Mouse (Mus musculus) layer of hippocampus, postnatal 25 days (tissue): ENCODE measurements around the gene Mecp2. TPM values are rescaled to one million over a fixed set of nuclear protein-coding genes. Genes with fewer than 3 reads are reported as not detected.

Experiments used
- DNase-seq, 2 experiments: peaks; one replicate each; pipeline ENCODE4 v3.0.0; 2022; ENCODE audit warnings: mixed read lengths in 2 of 2, low spot score in 1 of 2; ENCODE audit errors: extremely low spot score in 1 of 2
- microRNA-seq, 2 experiments: library from miRNA; unstranded; fragments of <30 nt; microRNA quantifications; one replicate each; pipeline ENCODE4 v1.2.0; 2021
- total RNA-seq, 2 experiments: library from RNA; stranded (reverse); gene quantifications; 2 replicates each; pipeline ENCODE4 v1.2.3; 2021

Gene Mecp2
- total RNA-seq, 2 experiments from 2014 or later: 75.6 to 88.8 TPM

DNA sequence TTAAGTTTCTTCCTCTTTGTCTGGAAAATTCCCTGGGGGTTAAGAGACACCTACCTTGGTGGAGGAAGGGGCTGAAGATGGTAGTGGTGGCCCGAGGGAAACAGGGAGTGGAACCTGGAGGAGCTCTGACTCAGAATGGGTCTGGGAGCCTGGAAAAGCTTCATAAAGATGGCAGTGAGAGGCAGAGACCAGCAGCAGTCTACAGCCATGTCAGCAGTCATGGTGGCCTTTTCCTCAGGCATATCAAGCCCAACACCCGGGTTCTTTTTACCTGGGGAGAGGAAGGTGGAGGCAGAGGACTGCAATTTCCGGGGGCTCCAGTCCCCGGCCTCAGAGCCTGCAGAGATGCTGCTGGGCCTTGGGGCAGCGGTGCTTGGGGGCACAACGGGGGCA is 112.4 kb downstream of the Mecp2 start:
- DNase-seq: no peak

DNA sequence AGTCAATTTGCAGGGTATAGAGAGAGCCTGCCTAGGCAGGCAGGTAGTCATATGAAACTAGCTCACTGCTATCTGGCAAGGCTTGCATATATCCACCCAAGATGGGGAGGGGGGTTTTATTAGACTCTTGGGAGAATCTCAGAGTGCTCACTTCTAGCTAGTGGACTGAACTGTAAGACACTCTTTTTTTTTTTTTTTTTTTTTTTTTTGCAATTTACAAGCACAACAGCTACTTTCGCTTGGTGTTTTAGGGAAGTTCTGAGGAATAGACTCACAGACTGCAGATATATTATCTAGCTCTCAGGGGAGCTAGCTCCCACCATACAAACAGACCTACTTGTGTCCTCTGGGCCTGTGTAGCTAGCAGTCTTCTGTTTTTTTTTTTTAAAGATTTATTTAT is 120.6 kb downstream of the Mecp2 start:
- DNase-seq: no peak

DNA sequence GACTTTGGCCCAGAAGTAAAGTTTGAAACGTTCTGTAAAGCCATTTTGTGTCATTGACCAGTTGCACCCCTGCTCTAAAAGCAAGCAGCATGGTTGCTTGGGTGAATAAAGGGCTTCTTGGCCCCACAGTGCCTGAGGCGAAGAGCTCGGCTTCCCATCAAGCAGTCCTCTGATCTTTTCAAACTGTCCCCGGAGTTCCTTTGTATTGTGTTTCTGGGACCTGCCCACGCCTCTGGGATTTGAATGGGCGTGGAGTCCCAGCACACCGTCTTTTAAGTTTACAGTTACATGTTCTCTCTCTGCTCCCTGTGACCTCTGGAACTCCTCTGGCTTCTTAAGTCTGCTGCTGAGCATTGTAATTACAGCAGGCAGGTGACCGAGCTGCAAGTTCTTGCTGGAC is 127.1 kb downstream of the Mecp2 start:
- DNase-seq: no peak

DNA sequence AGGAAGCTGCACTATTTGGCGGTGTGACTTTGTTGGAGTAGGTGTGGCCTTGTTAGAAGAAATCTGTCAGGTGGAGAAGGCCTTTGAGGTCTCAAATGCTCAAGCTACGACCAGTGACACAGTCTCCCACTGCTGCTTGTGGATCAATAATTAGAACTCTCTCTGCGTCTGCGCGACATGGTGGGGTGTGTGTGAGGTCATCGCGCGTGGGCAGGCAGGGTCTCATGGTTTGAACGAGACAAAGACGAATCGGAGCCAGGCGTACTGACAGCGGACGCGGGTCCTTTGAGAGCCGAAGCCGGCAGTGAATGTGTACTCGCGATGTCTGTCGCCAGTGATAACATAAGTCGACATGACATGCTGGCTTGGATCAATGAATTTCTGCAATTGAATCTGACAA is 128.8 kb downstream of the Mecp2 start:
- DNase-seq: no peak

DNA sequence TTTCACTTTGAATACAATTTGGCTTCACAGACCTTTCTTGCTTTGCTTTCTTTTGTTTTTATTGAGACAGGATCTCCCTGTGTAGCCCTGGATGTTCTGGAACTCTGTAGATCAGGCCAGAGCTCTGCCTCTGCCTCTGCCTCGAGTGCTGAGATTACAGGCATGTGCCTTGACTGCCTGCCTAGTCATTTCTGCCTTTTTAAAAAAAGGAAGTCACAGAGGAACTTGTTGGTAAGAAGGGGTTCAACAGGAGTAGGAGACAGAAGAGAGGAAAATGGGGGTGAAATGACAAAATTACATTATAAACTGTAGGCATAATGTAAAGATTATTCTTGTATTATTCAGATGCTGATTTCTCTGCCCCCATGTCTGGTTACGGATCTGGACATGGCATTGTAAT is 131.5 kb downstream of the Mecp2 start:
- DNase-seq: no peak

DNA sequence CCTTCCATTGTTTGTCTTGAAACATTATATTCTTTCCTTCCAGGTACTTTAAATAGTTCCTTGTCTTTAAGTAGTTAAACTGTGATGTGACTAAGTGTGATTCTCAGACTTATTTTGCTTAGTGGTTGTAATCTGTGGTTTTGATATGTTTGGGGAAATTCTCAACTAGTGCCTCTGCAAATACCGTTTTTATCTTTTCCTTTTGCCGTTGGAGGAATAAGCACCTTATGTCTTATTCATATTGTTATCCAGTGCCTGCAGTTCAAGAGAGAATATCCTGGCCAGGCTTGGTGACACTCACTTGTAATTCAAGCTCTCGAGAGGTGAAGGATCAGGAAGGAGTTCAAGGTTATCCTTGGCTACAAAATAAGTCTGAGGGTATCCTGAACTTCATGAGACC is 134.1 kb downstream of the Mecp2 start:
- DNase-seq: no peak

DNA sequence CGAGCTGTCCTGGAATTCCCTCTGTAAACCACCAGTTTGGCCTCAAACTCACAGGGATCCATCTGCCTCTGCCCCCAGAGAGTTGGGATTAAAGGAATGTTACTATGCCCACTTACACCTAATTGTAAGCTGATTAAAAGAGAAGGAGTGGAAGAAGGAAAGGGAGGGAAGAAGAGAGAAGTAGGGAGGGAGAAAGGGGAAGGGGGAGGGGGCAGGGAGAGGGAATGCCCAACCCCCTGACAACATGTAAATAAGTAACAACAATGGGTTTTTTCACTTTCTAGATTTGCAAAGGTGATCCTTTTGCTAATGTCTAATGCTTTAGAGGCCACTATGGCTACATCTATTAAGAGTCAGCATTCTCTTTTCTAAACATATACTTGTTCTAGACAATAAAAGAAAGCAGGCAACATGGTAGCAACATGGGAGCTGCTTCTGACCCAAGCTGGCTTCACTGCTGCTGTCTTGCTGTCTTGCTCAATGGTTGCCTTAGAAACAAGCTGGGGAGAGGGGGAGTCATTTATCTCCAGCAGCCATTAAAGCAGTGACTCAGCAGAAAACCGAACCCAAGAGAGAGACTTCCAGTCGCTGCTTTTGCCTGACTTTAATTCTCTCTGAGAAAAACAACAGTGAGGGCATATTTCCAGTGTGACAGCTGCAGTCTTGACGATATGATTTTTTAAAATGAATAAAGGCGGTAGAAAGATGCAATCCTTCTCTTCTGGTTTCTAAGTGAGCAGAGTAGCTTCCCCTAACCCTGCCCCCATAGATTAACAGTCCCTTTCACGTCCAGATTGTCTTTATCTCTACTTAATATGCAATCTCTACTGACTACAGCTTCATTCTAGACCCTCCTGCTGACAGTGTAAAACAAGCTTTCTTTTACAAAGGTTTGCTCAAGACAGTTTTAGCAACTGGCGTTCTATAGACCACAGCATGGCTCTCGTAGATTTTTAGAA is 136.0 kb downstream of the Mecp2 start:
- no peak for DNase-seq

DNA sequence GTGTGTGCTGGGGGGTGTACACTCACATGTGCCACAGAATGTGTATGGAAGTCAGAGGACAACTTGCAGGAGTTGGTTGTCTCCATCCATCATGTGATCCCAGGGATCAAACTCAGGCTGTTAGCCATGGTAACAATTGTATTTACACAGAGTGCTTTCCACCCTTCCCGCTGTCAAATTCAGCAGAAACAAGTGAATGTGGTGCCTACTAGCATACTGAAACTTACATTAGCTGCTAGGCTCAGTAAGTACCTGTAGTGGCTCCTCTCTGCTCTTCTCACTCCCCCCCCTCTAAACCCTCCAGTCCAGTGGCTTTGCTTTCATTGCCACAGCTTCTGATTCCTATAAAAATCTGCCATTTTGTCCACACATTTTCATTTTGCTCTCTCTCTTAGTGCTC is 157.4 kb downstream of the Mecp2 start:
- DNase-seq: no peak

Small RNA genes within 50 kb of the gene (microRNA-seq; reads per million reads assigned to microRNA genes)
- gene Mir5132 (9.0 to 9.8 reads per million in 2 experiments), gene Mir718 (0.40 to 0.74 reads per million in 2 experiments)

Other genes with a start within 250 kb of the Mecp2 start
- not detected for gene Avpr2, start 243.3 kb downstream of the Mecp2 start, total RNA-seq
- 100 to 1,000 TPM; 125 to 140 TPM for gene L1cam, start 239.3 kb downstream of the Mecp2 start, total RNA-seq
- gene Arhgap4, start 213.5 kb downstream of the Mecp2 start, total RNA-seq: 1 to 10 TPM; 4.7 to 5.8 TPM
- gene Naa10, start 213.4 kb downstream of the Mecp2 start, total RNA-seq: 10 to 100 TPM; 57.6 to 62.8 TPM
- 1 to 10 TPM; 3.6 to 4.2 TPM for gene Renbp, start 204.5 kb downstream of the Mecp2 start, total RNA-seq
- gene Hcfc1, start 169.0 kb downstream of the Mecp2 start, total RNA-seq: 10 to 100 TPM; 65.8 to 80.9 TPM
- 10 to 100 TPM; 46.9 to 59.1 TPM for gene Irak1, start 111.4 kb downstream of the Mecp2 start, total RNA-seq
- under 1 TPM in 1 of 2 experiments, not detected in 1; 0.62 TPM for gene Opn1mw, start 7.9 kb downstream of the Mecp2 start, total RNA-seq
- gene Tex28, start 32.5 kb upstream of the Mecp2 start, total RNA-seq: not detected
- under 1 TPM in 1 of 2 experiments, not detected in 1; 0.10 TPM for gene Tktl1, start 41.9 kb upstream of the Mecp2 start, total RNA-seq
- gene Flna, start 114.5 kb upstream of the Mecp2 start, total RNA-seq: 100 to 1,000 TPM in 1 of 2 experiments, 10 to 100 TPM in 1; 82.6 to 124 TPM
- 10 to 100 TPM; 35.1 to 36.5 TPM for gene Emd, start 119.3 kb upstream of the Mecp2 start, total RNA-seq
- gene Rpl10, start 135.4 kb upstream of the Mecp2 start, total RNA-seq: 100 to 1,000 TPM; 171 TPM
- gene Taz, start 146.5 kb upstream of the Mecp2 start, total RNA-seq: 10 to 100 TPM; 48.8 to 64.9 TPM
- gene Dnase1l1, start 147.0 kb upstream of the Mecp2 start, total RNA-seq: 1 to 10 TPM; 1.8 to 2.6 TPM
- gene Atp6ap1, start 161.7 kb upstream of the Mecp2 start, total RNA-seq: 100 to 1,000 TPM; 333 to 352 TPM
- gene Gdi1, start 169.6 kb upstream of the Mecp2 start, total RNA-seq: 100 to 1,000 TPM; 631 to 685 TPM
- 10 to 100 TPM; 27.2 to 32.3 TPM for gene Fam50a, start 177.7 kb upstream of the Mecp2 start, total RNA-seq
- 10 to 100 TPM; 23.9 to 40.3 TPM for gene Plxna3, start 193.7 kb upstream of the Mecp2 start, total RNA-seq
- 10 to 100 TPM; 26.9 to 31.2 TPM for gene Lage3, start 218.3 kb upstream of the Mecp2 start, total RNA-seq
- gene Ubl4a, start 237.9 kb upstream of the Mecp2 start, total RNA-seq: 10 to 100 TPM; 70.0 to 73.0 TPM
- gene Slc10a3, start 238.0 kb upstream of the Mecp2 start, total RNA-seq: 1 to 10 TPM; 3.0 to 3.5 TPM